Mouse (Mus musculus): ENCODE results near the gene Bcat1.

The Bcat1 gene

DNA sequence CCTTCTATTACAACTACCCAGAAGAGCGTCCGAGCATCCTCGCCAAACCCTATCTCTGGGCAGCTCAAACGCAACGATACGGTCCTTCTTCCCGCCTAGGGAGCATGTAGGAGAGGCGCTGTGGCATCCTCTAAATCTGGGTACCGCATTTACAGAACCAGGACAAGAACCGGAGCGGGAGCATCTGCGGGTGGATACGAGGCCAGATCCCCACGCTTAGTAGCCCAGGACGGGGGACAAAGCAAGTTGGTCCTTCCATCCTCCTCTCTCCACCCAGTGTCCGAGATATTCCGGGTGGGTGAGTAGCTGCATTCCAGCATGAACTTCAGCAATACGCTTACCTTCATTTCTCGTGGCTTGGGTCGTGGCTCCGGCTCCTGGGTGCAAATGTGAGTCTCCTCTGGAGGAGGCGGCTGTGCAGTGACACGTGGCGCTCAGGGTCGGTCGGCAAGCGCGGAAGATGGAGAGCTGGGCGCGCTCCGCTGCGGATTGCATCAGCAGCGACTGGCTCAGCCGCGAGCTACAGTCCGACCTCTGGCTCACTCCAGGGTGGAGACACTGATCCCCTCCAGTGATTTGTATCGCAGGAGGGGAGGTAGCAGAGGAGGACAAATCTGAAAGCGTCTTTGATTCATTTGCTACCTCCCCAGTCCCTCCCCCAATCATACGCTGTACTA lies at the start of gene Bcat1:
Bcat1 (minus strand) TSS at position 637 of the 677 bp plus-strand sequence.
- no peak for DNase-seq (ENCODE audit: low read depth, low spot score)

DNA sequence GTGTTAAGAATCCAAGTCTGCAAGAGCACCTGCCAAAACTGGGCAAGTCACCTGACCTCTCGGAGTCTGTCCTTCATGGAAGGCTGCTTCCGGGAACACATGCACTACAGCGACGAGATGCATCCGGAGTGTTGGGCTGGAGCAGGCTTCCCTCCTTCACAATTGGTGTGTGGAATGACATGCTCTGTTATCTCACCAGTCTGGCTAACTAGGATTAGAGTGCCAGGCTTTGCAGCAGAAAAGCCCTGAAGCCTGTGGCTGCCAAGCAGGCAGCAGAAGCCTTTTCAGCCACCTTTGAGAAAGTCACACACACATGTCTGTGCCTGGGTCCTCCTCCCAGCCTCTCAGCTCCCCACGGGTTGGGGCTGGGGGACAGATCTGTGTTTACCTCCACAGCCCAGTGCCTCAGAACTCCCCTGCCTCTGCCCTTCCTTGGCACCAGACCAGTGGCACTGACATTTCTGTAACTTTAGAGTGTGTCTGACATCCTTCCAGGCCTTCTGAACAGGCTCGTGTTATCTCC lies 49.7 kb upstream of the Bcat1 start:
- no peak for DNase-seq (ENCODE audit: low read depth, low spot score)

DNA sequence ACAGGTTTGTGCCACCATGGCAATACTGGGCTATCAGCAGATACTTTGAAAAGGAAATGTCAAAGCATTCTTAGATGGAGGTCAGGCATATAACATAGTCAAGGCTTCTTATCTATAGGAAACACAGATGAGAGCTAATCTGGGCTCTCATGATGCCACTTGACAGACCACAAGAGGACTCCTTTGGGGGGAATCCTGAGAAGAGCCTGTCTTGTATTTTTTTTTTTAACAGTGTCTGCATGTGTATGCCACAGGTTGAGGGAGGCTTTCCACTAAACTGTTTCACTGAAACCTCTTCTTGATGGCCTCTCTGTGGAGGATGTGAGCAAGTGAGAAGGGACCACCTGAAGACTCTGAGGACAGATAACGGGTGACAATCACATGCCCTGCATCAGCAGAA lies 48.6 kb upstream of the Bcat1 start:
- no peak for DNase-seq (ENCODE audit: low read depth, low spot score)

DNA sequence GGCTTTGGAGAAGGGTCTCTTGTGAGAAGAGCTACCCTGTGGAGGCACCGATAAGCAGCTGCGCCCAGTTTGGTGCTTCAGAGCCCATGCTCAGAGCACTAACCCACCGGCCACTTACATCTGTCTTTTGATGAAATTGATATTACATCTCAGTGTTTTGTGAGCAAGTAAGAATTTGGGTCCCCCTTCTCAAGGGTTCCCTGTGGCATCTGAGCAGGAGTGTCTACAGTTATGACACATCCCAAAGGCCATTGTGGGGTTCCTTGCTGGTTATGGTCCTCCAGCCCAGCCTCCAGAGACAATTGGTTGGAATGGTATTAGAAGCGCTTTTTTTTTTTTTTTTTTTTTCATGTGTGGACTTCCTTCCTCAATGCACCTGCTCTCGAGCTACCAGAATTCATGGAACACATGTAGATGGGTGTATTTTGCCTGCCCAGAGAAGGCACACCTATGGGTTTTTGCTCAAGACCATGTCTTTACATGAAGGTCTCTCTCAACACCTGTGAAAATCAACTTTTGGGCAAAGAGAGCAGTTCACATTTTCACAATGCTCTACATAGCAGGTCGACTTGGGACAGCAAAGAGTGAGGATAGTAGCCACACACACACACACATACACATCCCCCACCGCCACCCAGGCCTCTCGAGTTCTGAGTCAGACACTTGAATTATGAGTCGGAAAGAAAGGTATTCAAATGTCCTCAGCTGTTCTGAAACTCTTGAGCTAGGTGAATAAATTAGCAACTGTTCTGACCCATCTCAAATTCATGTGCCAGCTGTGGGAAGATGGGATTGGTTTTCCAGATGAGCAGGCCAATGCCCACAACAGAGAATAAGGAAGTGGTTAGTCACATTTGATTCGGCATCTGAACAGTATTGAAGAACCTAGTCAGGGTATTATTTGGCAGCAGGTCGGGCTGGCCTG lies 47.4 kb upstream of the Bcat1 start:
- DNase-seq (ENCODE audit: low read depth, low spot score): no peak

DNA sequence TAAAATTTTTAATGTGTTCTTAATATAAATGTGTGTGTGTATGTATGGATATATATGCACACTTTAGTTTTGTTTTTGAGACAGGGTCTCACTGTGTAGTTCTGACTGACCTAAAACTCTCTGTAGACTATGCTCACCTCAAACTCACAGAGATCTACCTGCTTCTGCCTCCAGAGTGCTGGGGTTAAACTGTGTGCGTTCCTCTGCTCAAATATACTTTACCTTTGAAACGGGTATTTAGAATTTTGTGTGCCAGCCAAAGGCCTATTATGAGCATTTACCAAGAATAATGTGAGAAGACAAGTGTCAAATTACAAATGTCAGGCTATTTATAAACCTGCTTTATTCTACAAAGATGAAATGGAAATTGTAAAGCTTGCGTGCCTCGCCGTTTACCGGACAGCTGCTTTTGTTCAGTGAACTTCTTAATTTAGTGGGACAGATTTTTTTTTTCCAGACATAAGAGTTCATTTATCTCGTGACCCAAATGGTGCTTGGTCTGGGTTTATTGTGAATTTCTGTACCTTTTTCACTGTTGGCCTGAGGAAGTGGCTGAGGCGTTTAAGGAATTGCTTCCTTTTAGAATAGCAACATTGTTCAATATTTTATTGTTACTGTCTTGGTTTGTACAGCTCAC lies 46.6 kb upstream of the Bcat1 start:
- no peak for DNase-seq (ENCODE audit: low read depth, low spot score)

DNA sequence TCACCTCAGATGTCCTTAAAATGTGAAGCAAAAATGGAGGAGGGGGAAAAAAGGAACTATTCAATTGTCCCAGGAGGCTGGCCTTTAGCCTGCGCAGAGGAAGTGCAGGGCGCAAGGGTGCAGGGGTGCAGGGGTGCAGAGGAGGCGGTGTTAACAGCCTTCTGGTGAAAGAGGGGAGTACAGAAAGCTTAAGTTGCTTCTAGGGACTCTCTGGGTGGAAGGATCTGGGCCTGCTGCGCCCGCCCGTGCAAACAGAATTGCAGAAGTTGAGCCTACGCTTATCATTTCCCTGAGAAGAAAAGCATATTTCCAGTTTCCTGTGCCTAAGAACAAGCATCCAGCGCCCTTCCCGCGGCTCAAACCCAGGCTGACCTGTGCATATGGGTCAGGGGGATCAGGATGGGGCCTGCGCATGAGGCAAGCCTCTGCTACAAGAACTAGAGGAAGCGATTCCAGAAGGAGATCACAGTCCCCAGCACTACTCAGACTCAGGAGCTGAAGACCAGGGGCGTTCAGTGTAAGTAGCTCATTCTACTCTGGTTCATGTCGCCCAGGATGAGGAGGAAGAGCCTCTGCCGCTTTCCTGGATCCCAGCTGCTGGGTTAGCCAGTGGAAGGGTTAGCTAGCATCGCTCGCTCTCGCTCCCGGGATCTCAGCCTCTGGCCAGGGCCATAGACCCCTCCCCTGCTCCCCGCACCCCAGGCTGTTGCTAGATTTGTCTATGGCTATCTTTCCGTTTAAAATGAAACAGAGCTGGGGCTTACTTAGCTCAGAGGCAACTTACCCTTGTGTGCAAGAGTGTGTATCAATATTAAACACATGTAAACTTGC lies 45.8 kb upstream of the Bcat1 start:
- no peak for DNase-seq (ENCODE audit: low read depth, low spot score)

DNA sequence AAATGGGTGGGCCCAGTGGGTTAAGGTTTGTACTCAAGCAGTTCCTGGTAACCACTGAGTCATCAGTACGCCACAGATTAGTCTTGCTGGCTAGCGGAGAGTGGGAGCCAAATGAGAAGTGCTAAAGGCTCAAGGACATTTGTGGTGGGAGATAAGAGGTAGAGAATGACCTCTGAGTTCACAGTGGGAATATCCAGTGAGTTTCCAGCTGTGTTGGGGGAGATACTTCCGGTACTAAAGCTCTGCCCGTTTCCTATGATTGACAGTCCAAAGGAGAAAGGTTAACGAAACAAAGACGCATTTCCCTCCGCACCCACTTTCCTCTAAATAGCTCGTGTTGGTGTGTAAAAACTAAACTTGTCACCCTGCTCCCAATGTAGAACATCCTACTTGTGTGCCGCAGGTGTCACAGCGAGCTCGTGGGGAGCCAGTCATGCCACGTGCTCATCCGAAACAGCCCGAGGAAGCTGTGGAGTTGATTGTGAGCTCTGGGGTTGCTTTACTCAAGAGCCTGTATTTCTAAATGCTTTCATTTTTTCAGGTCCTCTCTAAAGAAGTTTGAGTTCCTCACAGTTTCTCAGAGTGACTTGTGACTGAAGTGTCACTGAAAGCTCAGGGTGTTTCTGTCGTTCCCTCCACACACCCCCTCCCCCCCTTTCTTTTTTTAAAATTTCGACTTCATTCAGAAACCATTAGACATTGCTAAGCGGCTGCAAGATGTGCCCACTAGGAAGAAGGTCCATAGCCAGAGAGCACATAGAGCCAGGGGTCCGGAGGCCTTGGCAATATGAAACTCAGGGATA lies 45.0 kb upstream of the Bcat1 start:
- no peak for DNase-seq (ENCODE audit: low read depth, low spot score)

DNA sequence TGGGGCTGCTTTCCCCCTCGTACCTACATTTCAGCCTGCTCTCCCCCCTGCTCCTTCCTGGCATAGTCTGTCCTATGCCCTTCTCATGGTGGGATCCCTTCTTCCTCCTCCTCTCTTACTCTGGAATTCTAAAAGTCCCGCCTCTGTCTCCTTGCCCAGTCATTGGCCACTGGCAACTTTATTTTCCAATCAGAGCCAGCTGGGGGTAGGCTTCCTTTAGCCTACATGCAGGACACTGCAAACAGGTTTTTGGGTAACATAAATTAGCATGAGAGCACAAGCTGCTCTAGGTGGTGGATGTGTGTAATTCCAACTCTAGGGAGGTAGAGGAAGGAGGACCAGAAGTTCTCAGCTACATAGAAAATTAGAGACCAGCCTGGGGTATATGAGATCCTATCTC lies 44.1 kb upstream of the Bcat1 start:
- DNase-seq (ENCODE audit: low read depth, low spot score): no peak

DNA sequence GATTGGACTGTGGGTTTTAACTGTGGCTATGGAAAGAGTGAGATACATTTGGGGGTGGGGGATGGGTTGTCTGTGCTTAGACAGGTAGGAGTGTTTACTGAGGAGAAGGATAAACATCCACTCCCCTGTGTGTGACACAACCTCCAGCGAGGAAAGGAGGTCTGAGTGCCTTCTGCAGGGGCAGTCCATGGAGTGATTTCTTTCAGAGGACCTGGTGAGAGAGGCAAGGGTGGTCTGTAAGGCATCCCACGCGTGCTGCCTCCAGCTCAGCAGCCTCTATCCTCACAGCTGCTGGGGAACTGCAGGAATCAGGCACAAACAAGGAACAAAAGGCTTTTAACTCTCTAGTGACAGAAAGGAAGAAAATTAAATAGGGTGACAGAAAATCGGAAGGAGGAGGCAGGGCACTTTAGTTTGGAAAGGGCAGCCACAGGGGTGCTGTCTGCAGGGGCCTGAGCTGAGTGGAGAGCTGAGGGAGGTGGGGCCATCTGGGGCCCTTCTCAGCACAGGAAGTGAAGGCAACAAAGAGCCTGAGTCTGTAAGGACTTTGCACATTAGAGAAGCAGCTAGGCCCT lies 40.2 kb upstream of the Bcat1 start:
- DNase-seq (ENCODE audit: low read depth, low spot score): no peak

DNA sequence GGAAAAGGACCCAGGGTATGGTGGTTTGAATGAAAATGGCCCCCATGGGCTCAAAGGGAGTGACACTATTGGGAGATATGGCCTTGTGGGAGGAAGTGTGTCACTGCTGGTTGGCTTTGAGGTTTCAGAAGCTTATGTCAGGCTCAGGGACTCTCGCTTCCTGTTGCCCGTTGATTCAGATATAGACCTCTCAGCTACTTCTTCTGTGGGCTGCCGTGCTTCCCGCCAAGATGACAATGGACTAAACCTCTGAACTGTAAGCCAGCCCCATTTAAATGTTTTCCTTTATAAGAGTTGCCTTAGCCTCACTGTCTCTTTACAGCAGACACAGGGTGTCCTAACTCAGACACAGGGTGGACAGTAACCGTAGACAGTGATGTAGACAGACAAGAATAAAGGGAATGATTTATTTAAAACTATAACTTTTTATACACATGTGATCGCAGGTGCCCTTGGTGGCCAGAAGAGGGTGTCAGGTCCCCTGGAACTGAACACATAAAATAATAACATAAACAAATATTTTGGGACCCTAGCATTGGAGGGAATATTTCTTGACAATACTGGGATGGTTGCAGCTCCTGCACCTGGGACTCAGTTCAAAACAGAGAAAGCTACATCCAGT lies 39.6 kb upstream of the Bcat1 start, which contains the start of gene Lrmp:
Lrmp (plus strand) TSS at position 178 of the 622 bp plus-strand sequence.
- DNase-seq (ENCODE audit: low read depth, low spot score): no peak

DNA sequence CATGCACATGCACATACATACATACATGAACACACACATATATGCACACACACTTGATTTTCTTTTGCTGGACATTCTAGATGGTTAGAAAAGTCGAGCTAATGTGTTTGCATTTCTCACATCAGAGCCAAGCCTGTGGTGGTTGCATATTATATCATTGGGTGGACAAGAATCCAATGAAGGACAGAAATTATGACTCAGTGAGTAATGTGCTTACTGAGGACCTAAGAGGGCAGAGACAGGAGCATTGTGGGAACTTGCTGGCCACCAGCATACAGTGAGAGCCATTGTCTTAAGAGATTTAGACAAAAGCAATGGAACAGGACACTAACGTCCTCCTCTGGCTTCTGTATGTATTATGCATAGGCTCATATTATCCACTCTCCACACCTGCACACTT lies 38.6 kb upstream of the Bcat1 start:
- no peak for DNase-seq (ENCODE audit: low read depth, low spot score)

DNA sequence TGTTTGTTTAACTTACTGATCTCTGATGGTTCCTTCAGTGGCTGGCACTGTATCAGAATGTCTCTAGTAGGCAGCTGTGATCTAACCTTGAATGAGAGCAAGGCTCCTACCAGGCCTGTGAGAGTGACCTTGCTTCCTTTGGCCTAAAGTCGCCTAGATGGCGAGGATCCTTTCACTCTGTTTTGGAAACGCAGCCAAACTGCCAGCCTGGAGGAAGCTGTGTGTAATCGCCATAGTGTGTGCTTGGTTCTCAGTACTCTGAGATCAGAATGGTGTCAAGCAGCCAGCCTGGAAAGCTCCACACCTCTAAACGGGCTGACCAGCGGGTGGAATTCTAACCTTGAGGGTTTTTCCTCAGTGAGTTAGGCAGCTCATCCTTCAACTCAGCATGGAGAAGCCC lies 36.9 kb upstream of the Bcat1 start:
- no peak for DNase-seq (ENCODE audit: low read depth, low spot score)

DNA sequence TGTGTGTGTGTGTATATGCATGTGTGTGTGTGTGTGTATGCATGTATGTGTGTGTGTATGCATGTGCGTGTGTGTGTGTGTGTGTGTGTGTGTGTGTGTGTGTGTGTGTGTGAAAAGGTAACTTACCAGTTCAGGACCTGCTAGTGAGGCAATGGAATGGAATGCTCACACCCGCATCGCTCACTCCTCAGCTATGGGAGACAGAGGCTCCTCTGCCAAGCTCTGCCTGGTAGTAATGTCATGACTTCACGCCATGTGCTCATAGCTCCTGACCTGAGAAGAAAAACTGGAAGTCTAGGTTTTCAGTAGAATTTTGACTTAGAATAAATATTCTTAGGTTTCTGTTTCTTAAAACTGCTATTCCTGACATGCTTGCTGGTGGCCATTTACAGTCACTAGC lies 34.8 kb upstream of the Bcat1 start:
- DNase-seq (ENCODE audit: low read depth, low spot score): no peak

DNA sequence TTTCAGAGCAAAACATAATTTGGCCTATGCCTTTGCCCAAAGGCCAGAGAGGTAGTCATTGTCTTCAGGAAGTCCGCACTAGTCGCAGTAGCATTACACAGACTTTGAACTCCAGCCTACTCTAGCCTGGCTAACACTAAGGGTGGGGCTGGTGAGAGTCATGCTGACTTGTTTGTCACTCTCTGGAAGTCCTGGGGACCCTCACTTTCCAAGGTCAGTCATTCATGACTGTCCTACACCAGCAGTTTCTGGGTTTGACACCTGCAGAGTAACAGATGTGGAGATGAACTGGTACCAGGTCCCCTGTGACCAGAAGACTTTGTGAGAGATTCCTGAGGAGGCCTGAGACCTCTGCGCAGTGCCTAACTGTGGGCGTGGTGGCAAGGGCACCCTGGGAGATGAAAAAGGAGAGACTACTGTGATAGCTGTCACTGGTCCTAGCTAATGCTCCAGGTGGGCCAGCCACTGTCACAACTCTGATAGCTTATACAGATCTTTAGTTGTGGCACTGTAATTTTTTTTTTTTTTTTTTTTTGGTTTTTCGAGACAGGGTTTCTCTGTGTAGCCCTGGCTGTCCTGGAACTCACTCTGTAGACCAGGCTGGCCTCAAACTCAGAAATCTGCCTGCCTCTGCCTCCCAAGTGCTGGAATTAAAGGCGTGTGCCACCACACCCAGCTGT lies 30.3 kb upstream of the Bcat1 start:
- DNase-seq (ENCODE audit: low read depth, low spot score): no peak

DNA sequence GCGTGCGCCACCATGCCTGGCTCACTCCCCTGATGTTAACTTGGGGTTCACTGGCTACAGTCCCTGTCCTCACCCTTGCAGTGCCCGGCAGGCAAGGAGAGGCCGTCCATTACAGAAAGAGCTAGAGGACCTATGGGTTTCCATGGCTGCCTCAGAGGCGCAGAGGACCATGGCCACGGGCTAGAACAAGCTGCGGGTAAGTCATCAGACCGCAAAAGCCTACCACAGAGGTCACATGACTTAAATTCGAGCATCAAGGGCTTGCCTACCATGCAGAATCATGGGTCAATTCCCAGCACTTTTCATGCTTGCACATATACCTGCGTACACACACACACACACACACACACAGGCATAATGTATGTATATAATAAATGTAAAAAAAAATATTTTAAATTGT lies 29.5 kb upstream of the Bcat1 start:
- no peak for DNase-seq (ENCODE audit: low read depth, low spot score)

DNA sequence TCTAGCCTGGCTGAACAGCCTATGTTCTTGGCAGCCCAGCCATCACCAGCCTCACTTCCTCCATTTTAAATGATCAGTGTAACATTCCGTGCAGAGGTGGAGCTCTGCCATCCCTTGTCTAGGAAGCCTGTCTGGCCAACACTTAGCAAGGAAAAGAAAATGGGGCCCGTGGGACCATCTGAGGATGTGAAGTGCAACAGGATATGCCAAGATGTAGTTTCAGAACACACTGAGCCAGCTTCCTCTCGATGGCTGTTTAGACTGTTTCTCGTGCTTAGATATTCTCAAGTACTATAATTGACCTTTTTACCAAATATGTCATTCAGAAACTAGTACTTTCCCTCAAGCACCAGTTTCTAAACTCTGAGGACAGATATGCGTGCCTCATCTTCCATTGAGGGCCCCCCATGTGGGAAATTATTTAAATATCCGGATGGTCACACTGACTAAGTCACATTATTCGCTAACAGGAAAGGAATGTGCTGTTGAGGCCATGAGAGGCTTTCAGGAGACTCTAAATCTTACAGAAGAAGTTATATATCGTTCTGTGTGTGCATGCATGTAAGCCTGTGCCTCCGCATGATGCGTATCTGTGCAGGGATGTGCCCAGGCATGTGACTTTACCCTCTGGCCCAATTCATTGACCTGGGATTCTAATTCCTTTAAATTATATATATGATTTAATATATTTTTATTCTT lies 28.4 kb upstream of the Bcat1 start:
- DNase-seq (ENCODE audit: low read depth, low spot score): no peak

DNA sequence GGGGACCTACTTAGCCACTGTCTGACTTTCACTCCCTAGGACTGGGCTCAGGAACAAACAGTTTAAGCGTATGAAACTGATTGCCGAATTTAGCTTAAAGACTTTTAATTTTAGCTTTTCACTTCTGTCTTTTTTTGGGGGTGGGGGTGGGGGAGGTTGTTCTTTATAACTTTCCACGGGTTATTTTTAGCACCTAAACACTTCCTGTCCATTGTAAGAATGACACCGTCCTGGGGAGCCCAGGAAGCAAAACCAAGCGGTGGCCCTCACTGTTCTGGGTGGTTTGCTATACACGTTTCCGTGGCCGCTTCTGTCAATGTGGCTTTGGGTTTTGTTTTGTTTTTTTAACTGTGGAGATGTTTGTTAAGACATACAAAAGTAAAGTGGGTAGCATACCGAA lies 24.9 kb upstream of the Bcat1 start:
- no peak for DNase-seq (ENCODE audit: low read depth, low spot score)

DNA sequence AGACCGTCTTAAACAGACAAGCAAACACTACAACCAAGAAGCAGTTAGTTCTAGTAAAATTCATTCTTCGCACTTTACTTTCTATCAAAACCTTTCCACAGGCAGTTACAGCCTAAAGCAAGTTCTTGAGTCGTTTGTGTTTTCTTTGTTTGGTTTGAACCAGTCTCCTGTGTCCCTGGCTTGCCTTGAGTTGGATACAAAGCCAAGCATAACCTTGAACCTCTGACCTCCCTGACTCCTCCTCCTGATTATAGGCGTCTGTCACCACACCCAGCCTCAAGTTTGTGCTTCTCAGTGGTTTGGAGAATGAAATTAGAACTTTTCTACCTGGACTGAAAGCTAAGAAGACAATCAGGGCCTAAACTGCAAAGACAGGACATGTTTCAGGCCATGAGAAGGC lies 18.4 kb upstream of the Bcat1 start:
- no peak for DNase-seq (ENCODE audit: low read depth, low spot score)
